Mouse (Mus musculus) MEL (cell line): Measurements from ENCODE around the gene Gm49322. TPM values are rescaled to one million over a fixed set of nuclear protein-coding genes. Genes with fewer than 3 reads are reported as not detected.
A peak's percentile ranks its signal among the peaks of the same experiment; 100 is the strongest.

ENCODE experiments used
- DNase-seq: peaks from one replicate; pipeline ENCODE4 v3.0.0; 2011; ENCODE audit warnings: low read depth, low spot score
- H3K27ac ChIP-seq: 2 replicates; pipeline ENCODE4 v1.5.1; 2012; ENCODE audit warnings: low read depth, mild to moderate bottlenecking, control low read depth, low read length, moderate library complexity; ENCODE audit not compliant: control insufficient read depth
- H3K27me3 ChIP-seq, 2 experiments: fragments of 150-350 bp in 1 of 2; sonication (generic) in 1 of 2; 2 replicates each; pipeline ENCODE4 v1.6.1; 2012; ENCODE audit warnings: low read length in 2 of 2, mild to moderate bottlenecking in 2 of 2, improper control_type of control experiment in 1 of 2, moderate library complexity in 1 of 2; ENCODE audit not compliant: insufficient read depth in 2 of 2, control insufficient read depth in 1 of 2
- H3K36me3 ChIP-seq, 2 experiments: 2 replicates each; pipeline ENCODE4 v1.6.1; 2012 to 2014; ENCODE audit warnings: low read length in 2 of 2, improper control_type of control experiment in 1 of 2, inconsistent platforms in 1 of 2, mild to moderate bottlenecking in 1 of 2; ENCODE audit not compliant: insufficient read depth in 2 of 2, control insufficient read depth in 1 of 2
- H3K4me1 ChIP-seq, 2 experiments: fragments of 150-350 bp in 1 of 2; sonication (generic) in 1 of 2; 2 replicates each; pipeline ENCODE4 v1.6.1; 2012; ENCODE audit warnings: low read length in 2 of 2, improper control_type of control experiment in 1 of 2, mild to moderate bottlenecking in 1 of 2; ENCODE audit not compliant: insufficient read depth in 2 of 2, control insufficient read depth in 1 of 2
- H3K4me3 ChIP-seq, 2 experiments: fragments of 150-350 bp in 1 of 2; sonication (generic) in 1 of 2; 2 replicates each; pipeline ENCODE4 v1.5.1; 2012; ENCODE audit warnings: low read depth in 2 of 2, low read length in 2 of 2, mild to moderate bottlenecking in 2 of 2, moderate library complexity in 2 of 2, control low read depth in 1 of 2, improper control_type of control experiment in 1 of 2; ENCODE audit not compliant: control insufficient read depth in 1 of 2, insufficient read depth in 1 of 2
- H3K79me2 ChIP-seq: 2 replicates; pipeline ENCODE4 v1.6.1; 2012; ENCODE audit warnings: mild to moderate bottlenecking, low read length, moderate library complexity; ENCODE audit not compliant: control insufficient read depth, poor library complexity, insufficient read depth
- H3K9ac ChIP-seq: 2 replicates; pipeline ENCODE4 v1.6.1; 2012; ENCODE audit warnings: low read depth, mild to moderate bottlenecking, control low read depth, low read length, moderate library complexity; ENCODE audit not compliant: control insufficient read depth, poor library complexity, severe bottlenecking
- H3K9me3 ChIP-seq: fragments of 150-350 bp; sonication (generic); replicated peaks from 2 replicates; pipeline ENCODE4 v1.6.1; 2012; ENCODE audit warnings: mild to moderate bottlenecking, low read length, improper control_type of control experiment, moderate library complexity; ENCODE audit not compliant: insufficient read depth
- CHD1 ChIP-seq: IDR thresholded peaks from 2 replicates; pipeline ENCODE4 v1.6.1; 2012; ENCODE audit warnings: low read depth, mild to moderate bottlenecking, inconsistent platforms, low read length, improper control_type of control experiment
- CTCF ChIP-seq, 3 experiments: IDR thresholded peaks in 2 of 3; conservative IDR thresholded peaks in 1 of 3; 2 replicates each; pipeline ENCODE4 v1.5.1; 2011 to 2012; ENCODE audit warnings: low read length in 3 of 3, low read depth in 2 of 3, mild to moderate bottlenecking in 2 of 3, improper control_type of control experiment in 1 of 3, inconsistent platforms in 1 of 3, mixed read lengths in 1 of 3, moderate library complexity in 1 of 3; ENCODE audit not compliant: control insufficient read depth in 1 of 3, insufficient read depth in 1 of 3, poor library complexity in 1 of 3, severe bottlenecking in 1 of 3
- E2F4 ChIP-seq: IDR thresholded peaks from 2 replicates; pipeline ENCODE4 v1.6.1; 2011; ENCODE audit warnings: low read depth, low read length, improper control_type of control experiment, borderline replicate concordance
- ELF1 ChIP-seq: IDR thresholded peaks from 2 replicates; pipeline ENCODE4 v1.6.1; 2014; ENCODE audit warnings: low read depth, mild to moderate bottlenecking, inconsistent platforms, low read length, improper control_type of control experiment, moderate library complexity
- EP300 ChIP-seq, 2 experiments: IDR thresholded peaks; 2 replicates each; pipeline ENCODE4 v1.6.1; 2011; ENCODE audit warnings: improper control_type of control experiment in 2 of 2, low read length in 2 of 2, low read depth in 1 of 2, mild to moderate bottlenecking in 1 of 2
- ETS1 ChIP-seq: IDR thresholded peaks from 2 replicates; pipeline ENCODE4 v1.6.1; 2012; ENCODE audit warnings: low read depth, mild to moderate bottlenecking, inconsistent platforms, low read length, improper control_type of control experiment, moderate library complexity
- GABPA ChIP-seq: IDR thresholded peaks from 2 replicates; pipeline ENCODE4 v1.6.1; 2012; ENCODE audit warnings: low read depth, mild to moderate bottlenecking, inconsistent platforms, low read length, improper control_type of control experiment, moderate library complexity
- GATA1 ChIP-seq: IDR thresholded peaks from 2 replicates; pipeline ENCODE4 v1.6.1; 2011; ENCODE audit warnings: low read depth, low read length, improper control_type of control experiment
- HCFC1 ChIP-seq: IDR thresholded peaks from 2 replicates; pipeline ENCODE4 v1.6.1; 2012; ENCODE audit warnings: low read depth, mild to moderate bottlenecking, inconsistent platforms, low read length, improper control_type of control experiment, moderate library complexity
- JUND ChIP-seq: IDR thresholded peaks from 2 replicates; pipeline ENCODE4 v1.6.1; 2011; ENCODE audit warnings: low read depth, mild to moderate bottlenecking, improper control_type of control experiment, low read length
- KAT2A ChIP-seq: conservative IDR thresholded peaks from 2 replicates; pipeline ENCODE4 v1.6.1; 2012; ENCODE audit warnings: low read depth, low read length, improper control_type of control experiment, inconsistent platforms
- MAX ChIP-seq: IDR thresholded peaks from 2 replicates; pipeline ENCODE4 v1.6.1; 2011; ENCODE audit warnings: low read length, improper control_type of control experiment
- MAZ ChIP-seq: IDR thresholded peaks from 2 replicates; pipeline ENCODE4 v1.6.1; 2012; ENCODE audit warnings: low read depth, mild to moderate bottlenecking, inconsistent platforms, low read length, improper control_type of control experiment
- NELFE ChIP-seq: IDR thresholded peaks from 2 replicates; pipeline ENCODE4 v1.6.1; 2011; ENCODE audit warnings: low read depth, low read length, improper control_type of control experiment
- NRF1 ChIP-seq: IDR thresholded peaks from 2 replicates; pipeline ENCODE4 v1.6.1; 2014; ENCODE audit warnings: low read depth, mild to moderate bottlenecking, inconsistent platforms, low read length, improper control_type of control experiment, moderate library complexity; ENCODE audit not compliant: poor library complexity, insufficient read depth, severe bottlenecking
- POLR2A ChIP-seq, 2 experiments: IDR thresholded peaks; 2 replicates each; pipeline ENCODE4 v1.6.1; 2011 to 2012; ENCODE audit warnings: low read length in 2 of 2, mild to moderate bottlenecking in 2 of 2, control low read depth in 1 of 2, improper control_type of control experiment in 1 of 2, low read depth in 1 of 2, moderate library complexity in 1 of 2; ENCODE audit not compliant: control insufficient read depth in 1 of 2, insufficient read depth in 1 of 2, poor library complexity in 1 of 2
- POLR2AphosphoS5 ChIP-seq: IDR thresholded peaks from 2 replicates; pipeline ENCODE4 v1.6.1; 2012; ENCODE audit warnings: low read depth, borderline replicate concordance, mild to moderate bottlenecking, inconsistent platforms, low read length, moderate library complexity, mixed read lengths
- RAD21 ChIP-seq: IDR thresholded peaks from 2 replicates; pipeline ENCODE4 v1.6.1; 2011; ENCODE audit warnings: mild to moderate bottlenecking, low read depth, low read length, improper control_type of control experiment
- RCOR1 ChIP-seq: IDR thresholded peaks from 2 replicates; pipeline ENCODE4 v1.6.1; 2012; ENCODE audit warnings: low read depth, mild to moderate bottlenecking, inconsistent platforms, low read length, improper control_type of control experiment
- SIN3A ChIP-seq: IDR thresholded peaks from 2 replicates; pipeline ENCODE4 v1.6.1; 2012; ENCODE audit warnings: low read length, improper control_type of control experiment, inconsistent platforms
- SMC3 ChIP-seq: IDR thresholded peaks from 2 replicates; pipeline ENCODE4 v1.6.1; 2011; ENCODE audit warnings: low read depth, low read length, improper control_type of control experiment
- TAL1 ChIP-seq: IDR thresholded peaks from 2 replicates; pipeline ENCODE4 v1.6.1; 2012; ENCODE audit warnings: mild to moderate bottlenecking, inconsistent platforms, low read length, moderate library complexity, mixed read lengths
- TBP ChIP-seq: IDR thresholded peaks from 2 replicates; pipeline ENCODE4 v1.8.0; 2011; ENCODE audit warnings: low read depth, low read length, improper control_type of control experiment
- TCF12 ChIP-seq: IDR thresholded peaks from 2 replicates; pipeline ENCODE4 v1.6.1; 2014; ENCODE audit warnings: low read depth, mild to moderate bottlenecking, inconsistent platforms, low read length, improper control_type of control experiment, moderate library complexity
- USF1 ChIP-seq: IDR thresholded peaks from 2 replicates; pipeline ENCODE4 v1.6.1; 2014; ENCODE audit warnings: low read depth, mild to moderate bottlenecking, inconsistent platforms, low read length, improper control_type of control experiment, moderate library complexity
- USF2 ChIP-seq, 2 experiments: IDR thresholded peaks; 2 replicates each; pipeline ENCODE4 v1.6.1; 2011 to 2012; ENCODE audit warnings: improper control_type of control experiment in 2 of 2, low read length in 2 of 2, borderline replicate concordance in 1 of 2, inconsistent platforms in 1 of 2, low read depth in 1 of 2, mild to moderate bottlenecking in 1 of 2; ENCODE audit not compliant: insufficient read depth in 1 of 2
- ZKSCAN1 ChIP-seq: IDR thresholded peaks from 2 replicates; pipeline ENCODE4 v1.6.1; 2012; ENCODE audit warnings: low read depth, mild to moderate bottlenecking, inconsistent platforms, low read length, improper control_type of control experiment, moderate library complexity
- ZMIZ1 ChIP-seq: IDR thresholded peaks from 2 replicates; pipeline ENCODE4 v1.6.1; 2012; ENCODE audit warnings: low read depth, mild to moderate bottlenecking, inconsistent platforms, low read length, improper control_type of control experiment, moderate library complexity
- polyA plus RNA-seq, 2 experiments: library from polyadenylated mRNA; stranded (reverse) in 1 of 2; unstranded in 1 of 2; fragments of >175 nt in 1 of 2; fragments of >200 nt in 1 of 2; gene quantifications; 2 replicates each; pipeline versions ENCODE4 v1.2.1 to v1.2.4; 2012; ENCODE audit warnings: low replicate concordance in 2 of 2, low read depth in 1 of 2; ENCODE audit not compliant: insufficient read length in 2 of 2, insufficient read depth in 1 of 2, missing spikeins in 1 of 2
- total RNA-seq: library from RNA; depleted of rRNA; stranded (reverse); fragments of 300-350 nt; gene quantifications from 2 replicates; pipeline ENCODE4 v1.2.3, GENCODE M21; 2012

Gene Gm49322
- total and polyA plus RNA-seq, 3 experiments, result 1.8 to 2.1 TPM; not detected in 1

DNA sequence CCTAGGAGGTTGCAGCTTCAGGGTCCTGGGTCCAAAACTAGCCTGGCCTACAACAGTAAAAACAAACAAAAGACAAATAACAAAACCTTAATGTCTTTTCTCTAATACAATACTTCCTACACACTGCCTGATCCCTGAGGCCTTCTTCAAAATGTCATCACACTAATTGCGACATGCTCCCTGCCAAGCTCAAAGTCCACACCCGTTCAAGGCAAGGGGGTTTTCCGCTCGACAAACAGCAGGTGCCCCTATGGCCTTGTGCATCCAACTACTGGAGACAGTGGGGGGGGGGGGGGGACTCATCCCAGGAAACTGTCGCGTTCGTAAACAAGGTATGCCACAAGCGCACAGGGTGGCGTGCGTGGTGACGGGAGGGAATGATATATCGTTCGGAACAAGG, 45.2 kb upstream of the Gm49322 start:
- peak overlapping the region; percentile 96 for H3K9ac ChIP-seq
- peak overlapping the region; percentile 97 for H3K27ac ChIP-seq
- peaks cover 51% of the 10 kb centered on the region for H3K79me2 ChIP-seq
- no peaks in the 10 kb centered on the region for H3K9me3 ChIP-seq
- DNase-seq, result no peak
- H3K27me3 ChIP-seq, result no peaks in the 10 kb centered on the region
- H3K4me3 ChIP-seq, result peak overlapping the region; percentile 67 to 97
- TF ChIP-seq RAD21 (no peak), POLR2A (IDR thresholded peaks at IDR 0.05; ENCODE audit: control insufficient read depth in 1 of 2, insufficient read depth in 1 of 2, low read depth in 1 of 2, low read length in 2 of 2, poor library complexity in 1 of 2) (no peak), RCOR1 (no peak), POLR2AphosphoS5 (no peak), EP300 (IDR thresholded peaks at IDR 0.05; ENCODE audit: low read depth in 1 of 2, low read length in 2 of 2) (no peak)
- peaks cover 0 to 10% of the 10 kb centered on the region in 2 experiments; a peak in 2 of 4 replicates for H3K4me1 ChIP-seq
- H3K36me3 ChIP-seq, result peaks cover 0 to 10% of the 10 kb centered on the region in 2 experiments; a peak in 2 of 4 replicates

- peaks cover 0 to 10% of the 10 kb centered on the region in 2 experiments; a peak in 2 of 4 replicates for H3K4me1 ChIP-seq
- no peak for TF ChIP-seq NRF1
- TF ChIP-seq RCOR1, result no peak; the same call in 1 of the 2 replicates
- TF ChIP-seq USF1, result 0 out of 2 replicates have a peak, but pooled peaks have one; percentile 18
- TF ChIP-seq MAX, result peak; percentile 100
- no peak for TF ChIP-seq MAZ
- TF ChIP-seq GATA1, result 0 out of 2 replicates have a peak, but pooled peaks have one; percentile 4
- TF ChIP-seq POLR2AphosphoS5, result no peak
- TF ChIP-seq CHD1, result no peak
- TF ChIP-seq USF2 (IDR thresholded peaks at IDR 0.05; ENCODE audit: borderline replicate concordance in 1 of 2, insufficient read depth in 1 of 2, low read depth in 1 of 2, low read length in 2 of 2), result no peak
- peak; percentile 66; the same call in 1 of the 2 replicates for TF ChIP-seq ELF1
- TF ChIP-seq CTCF (IDR thresholded peaks at IDR 0.05 in 2 of 3, conservative IDR thresholded peaks at IDR 0.05 in 1 of 3; ENCODE audit: control insufficient read depth in 1 of 3, insufficient read depth in 1 of 3, low read depth in 2 of 3, low read length in 3 of 3, poor library complexity in 1 of 3, severe bottlenecking in 1 of 3), result peak; percentile 67 to 88 (median 86)
- TF ChIP-seq GABPA, result no peak
- TF ChIP-seq SMC3, result peak; percentile 59
- TF ChIP-seq ZMIZ1, result no peak; the same call in 1 of the 2 replicates
- peak; percentile 78 for TF ChIP-seq TBP
- TF ChIP-seq E2F4, result no peak
- peak; percentile 95 for TF ChIP-seq HCFC1
- no peak for TF ChIP-seq TAL1
- peak; percentile 28; the same call in 1 of the 2 replicates for TF ChIP-seq ETS1
- no peak for TF ChIP-seq JUND
- peak; percentile 91 for TF ChIP-seq KAT2A
- TF ChIP-seq NELFE, result peak; percentile 53
- peak; percentile 54 for TF ChIP-seq RAD21
- TF ChIP-seq SIN3A, result peak; percentile 96
- TF ChIP-seq POLR2A (IDR thresholded peaks at IDR 0.05; ENCODE audit: control insufficient read depth in 1 of 2, insufficient read depth in 1 of 2, low read depth in 1 of 2, low read length in 2 of 2, poor library complexity in 1 of 2), result peak; percentile 66 to 69; a peak in 3 of 4 replicates
- TF ChIP-seq TCF12, result peak; percentile 55; the same call in 1 of the 2 replicates
- TF ChIP-seq ZKSCAN1, result no peak
These were observed 44.5 kb upstream of the Gm49322 start, which contains the start of gene Rexo1 for GRCm38 (mm10) chr10:80561116-80561944. Gene Rexo1, minus strand, starts transcription at chr10:80561560.

More at GRCm38 (mm10) chr10:80561116-80561944, 44.5 kb upstream of the Gm49322 start, which contains the start of gene Rexo1:
- peaks cover 0 to 10% of the 10 kb centered on the region in 2 experiments; a peak in 2 of 4 replicates for H3K36me3 ChIP-seq
- DNase-seq, result peak; percentile 98
- no peaks in the 10 kb centered on the region for H3K9me3 ChIP-seq
- peak within 1 kb of the TSS; percentile 96 for H3K9ac ChIP-seq
- H3K79me2 ChIP-seq, result peaks cover 49% of the 10 kb centered on the region
- peak within 1 kb of the TSS; percentile 67 to 97 for H3K4me3 ChIP-seq
- H3K27ac ChIP-seq, result peak within 1 kb of the TSS; percentile 97
- no peaks in the 10 kb centered on the region for H3K27me3 ChIP-seq
